Mouse (Mus musculus) kidney, adult 2 months (tissue): ENCODE results near the gene Naa38.

Experiments used
- CTCF ChIP-seq: fragments of 200-500 bp; conservative IDR thresholded peaks from 2 replicates; pipeline ENCODE4 v1.5.1; 2011; ENCODE audit warnings: low read depth, mild to moderate bottlenecking, control low read depth, low read length, moderate library complexity, mixed read lengths; ENCODE audit not compliant: insufficient read depth, insufficient read length
- POLR2A ChIP-seq: fragments of 200-500 bp; IDR thresholded peaks from one replicate; pipeline ENCODE4 v1.6.1; 2011; ENCODE audit warnings: low read depth, low read length, control low read depth

DNA sequence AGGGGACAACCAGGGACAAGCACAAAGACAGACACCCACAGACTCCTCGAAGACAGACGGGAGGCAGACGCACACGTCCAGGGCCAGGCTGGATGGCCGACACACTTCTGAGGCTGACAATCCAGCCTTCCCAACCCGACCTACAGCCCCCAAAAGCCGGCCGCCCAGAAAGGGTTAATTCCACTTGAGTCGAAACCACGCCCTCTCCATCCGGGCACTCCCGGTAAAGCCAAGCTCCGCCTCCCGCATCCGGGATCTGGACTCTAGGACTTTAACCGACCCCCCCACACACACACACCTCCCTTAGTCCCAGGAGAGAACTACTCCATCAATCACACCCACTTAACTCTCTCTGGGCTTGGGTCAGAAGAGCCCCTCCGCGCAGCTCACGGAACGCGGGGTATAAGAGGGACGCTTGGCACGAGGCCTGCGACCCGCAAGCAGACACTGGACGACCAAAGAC is 15.8 kb downstream of the Naa38 start:
- TF ChIP-seq POLR2A = peak; percentile 5
- no peak for TF ChIP-seq CTCF
